Mouse (Mus musculus) ES-Bruce4 (cell line): Measurements from ENCODE around the gene Cyp24a1.

Experiments used
- CTCF ChIP-seq: IDR thresholded peaks from one replicate; pipeline ENCODE4 v1.8.1; 2011; ENCODE audit warnings: low read depth, low read length
- EP300 ChIP-seq: IDR thresholded peaks from 2 replicates; pipeline ENCODE4 v1.6.1; 2011; ENCODE audit warnings: low read depth, low read length; ENCODE audit not compliant: insufficient read depth
- POLR2A ChIP-seq: IDR thresholded peaks from one replicate; pipeline ENCODE4 v1.8.1; 2011; ENCODE audit warnings: low read length; ENCODE audit not compliant: insufficient read depth

DNA sequence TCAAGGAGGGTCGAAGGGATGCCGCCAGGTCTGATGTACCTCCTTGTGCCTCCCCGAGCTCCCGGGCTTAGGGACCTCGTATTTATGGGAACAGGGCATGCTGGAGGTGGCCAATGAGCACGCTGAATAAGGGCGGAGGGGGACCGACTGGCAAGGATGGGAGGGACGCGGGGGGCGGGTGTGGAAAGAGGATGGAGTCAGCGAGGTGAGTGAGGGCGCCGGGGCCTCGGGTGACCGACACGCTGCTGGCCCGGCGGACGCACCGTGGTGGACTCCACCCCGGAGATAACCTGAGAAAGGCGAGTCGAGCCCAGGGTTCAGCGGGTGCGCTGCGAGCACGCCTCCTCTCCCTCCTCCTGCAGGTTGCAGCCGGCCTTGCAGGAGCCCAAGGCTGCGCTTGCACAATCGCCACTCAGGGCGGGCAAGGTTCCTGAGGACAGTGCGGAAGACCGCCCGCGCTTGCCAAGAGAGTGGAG, at the start of gene Cyp24a1:
- TF ChIP-seq POLR2A (no peak), CTCF (no peak), EP300 (no peak)
